Mouse (Mus musculus) embryonic facial prominence, embryonic 11.5 days (tissue): ENCODE measurements around the gene Zmynd15. TPM values are rescaled to one million over a fixed set of nuclear protein-coding genes. Genes with fewer than 3 reads are reported as not detected.
"Not testable (repeated sequence)": the region's sequence is repeated elsewhere in the genome, so short reads cannot be mapped to it uniquely, and the experiment has no call there.

Experiments
- ATAC-seq: fragments of 200-750 bp; cut with Nextera tagmentation; replicated peaks from 2 replicates; pipeline ENCODE4 v1.8.0; 2017; ENCODE audit warnings: low read depth; ENCODE audit not compliant: insufficient number of reproducible peaks, low FRiP score, low TSS enrichment
- DNase-seq: peaks from one replicate; pipeline ENCODE4 v3.0.0-alpha.2; 2015; ENCODE audit warnings: low spot score
- H3K27ac ChIP-seq: fragments of 300-500 bp; sonication (generic); replicated peaks from 2 replicates; pipeline ENCODE4 v1.5.1; 2014; ENCODE audit warnings: mild to moderate bottlenecking, low read depth, low read length, control low read depth
- H3K27me3 ChIP-seq: fragments of 300-500 bp; sonication (generic); 2 replicates; pipeline ENCODE4 v1.6.1; 2014; ENCODE audit warnings: mild to moderate bottlenecking, low read length, moderate library complexity, mixed read lengths; ENCODE audit not compliant: control insufficient read depth, insufficient read depth
- H3K36me3 ChIP-seq: fragments of 300-500 bp; sonication (generic); replicated peaks from 2 replicates; pipeline ENCODE4 v1.6.1; 2014; ENCODE audit warnings: low read depth, mild to moderate bottlenecking, low read length, moderate library complexity, mixed read lengths; ENCODE audit not compliant: control insufficient read depth, insufficient read depth
- H3K4me1 ChIP-seq: fragments of 300-500 bp; sonication (generic); 2 replicates; pipeline ENCODE4 v1.6.1; 2014; ENCODE audit warnings: low read length, mixed read lengths; ENCODE audit not compliant: control insufficient read depth, insufficient read depth
- H3K4me2 ChIP-seq: fragments of 300-500 bp; sonication (generic); 2 replicates; pipeline ENCODE4 v1.6.1; 2014; ENCODE audit warnings: low read depth, mild to moderate bottlenecking, control low read depth, low read length, moderate library complexity
- H3K4me3 ChIP-seq: fragments of 300-500 bp; sonication (generic); 2 replicates; pipeline ENCODE4 v1.5.1; 2014; ENCODE audit warnings: low read depth, low read length, control low read depth
- H3K9ac ChIP-seq: fragments of 300-500 bp; sonication (generic); replicated peaks from 2 replicates; pipeline ENCODE4 v1.6.1; 2014; ENCODE audit warnings: mild to moderate bottlenecking, control low read depth, low read length
- H3K9me3 ChIP-seq: fragments of 300-500 bp; sonication (generic); replicated peaks from 2 replicates; pipeline ENCODE4 v1.6.1; 2016; ENCODE audit warnings: mild to moderate bottlenecking, low read length, inconsistent platforms, mixed read lengths; ENCODE audit not compliant: control insufficient read depth
- WGBS: fragments of 180-500 bp; shearing (Covaris S2); extraction: QIAGEN DNeasy Blood & Tissue Kit; methylation state at CpG from one replicate; pipeline ENCODE4 v1.1.7; 2014; 5-methylcytosine and 5-hydroxymethylcytosine counted together
- polyA plus RNA-seq: library from polyadenylated mRNA; unstranded; fragments of >200 nt; fragmentation: Nextera tagmentation; extraction: Ambion mirVana; gene quantifications from 2 replicates; pipeline ENCODE4 v1.2.1, GENCODE M21; 2014

The Zmynd15 gene
- polyA plus RNA-seq = 0.18 and 0.26 TPM in 2 replicates

DNA sequence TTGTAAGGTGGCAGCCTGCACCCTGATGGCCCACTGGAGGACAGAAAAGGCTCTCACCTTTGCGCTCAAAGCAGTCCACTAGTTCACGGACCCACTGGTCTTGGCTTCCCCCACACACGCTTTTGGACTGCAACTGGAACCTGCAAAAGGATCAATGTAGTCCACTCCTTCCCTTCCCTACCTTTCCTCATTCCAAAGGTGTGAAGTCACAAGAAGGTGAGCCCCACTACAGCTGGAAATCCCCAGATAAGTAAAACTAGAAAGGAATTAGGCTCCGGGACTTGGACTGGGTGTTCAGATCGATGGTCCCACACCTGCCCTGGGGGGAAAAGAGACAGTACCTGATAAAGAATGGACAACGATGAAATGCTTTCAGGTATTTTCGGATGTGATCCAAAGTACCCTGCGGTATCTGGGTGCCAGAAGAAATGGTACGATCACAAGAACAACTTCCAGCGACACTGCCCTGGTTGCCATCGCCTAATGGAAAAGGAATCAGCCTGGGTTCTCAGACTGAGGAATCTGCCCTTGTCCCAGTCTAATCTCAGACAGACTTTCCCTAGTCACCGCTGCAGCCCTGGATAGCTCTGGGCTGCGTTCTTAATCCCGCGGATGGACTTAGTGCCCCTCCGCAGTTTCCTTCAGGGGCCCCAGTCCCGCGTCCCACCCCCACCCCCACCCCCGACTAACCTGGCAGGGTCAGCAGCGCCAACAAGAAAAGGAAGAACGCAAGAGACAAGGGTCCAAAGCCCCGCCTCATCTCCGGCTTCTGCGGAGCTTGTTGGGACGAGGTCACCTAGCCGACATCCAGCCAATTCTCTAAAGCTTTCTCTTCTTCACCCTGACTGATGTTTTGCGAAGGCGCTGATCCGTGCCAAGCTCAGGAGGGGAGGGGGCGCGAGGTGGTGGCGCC lies at the start of gene Zmynd15:
Zmynd15 (plus strand) TSS at position 746 of the 913 bp plus-strand sequence.
- ATAC-seq (no peak), DNase-seq (peak; percentile 17)
- 24% methylated on average over 27 of the region's 32 CpGs for WGBS
- peaks cover 18% of the 10 kb centered on the region for H3K27me3 ChIP-seq
- H3K4me1 ChIP-seq = no peaks in the 10 kb centered on the region
- peak within 1 kb of the TSS; percentile 84 for H3K4me2 ChIP-seq
- H3K9me3 ChIP-seq = no peaks in the 10 kb centered on the region
- peak within 1 kb of the TSS; percentile 63 for H3K9ac ChIP-seq
- no peak within 1 kb of the TSS for H3K27ac ChIP-seq
- H3K36me3 ChIP-seq = no peaks in the 10 kb centered on the region
- H3K4me3 ChIP-seq = peak within 1 kb of the TSS; percentile 48

DNA sequence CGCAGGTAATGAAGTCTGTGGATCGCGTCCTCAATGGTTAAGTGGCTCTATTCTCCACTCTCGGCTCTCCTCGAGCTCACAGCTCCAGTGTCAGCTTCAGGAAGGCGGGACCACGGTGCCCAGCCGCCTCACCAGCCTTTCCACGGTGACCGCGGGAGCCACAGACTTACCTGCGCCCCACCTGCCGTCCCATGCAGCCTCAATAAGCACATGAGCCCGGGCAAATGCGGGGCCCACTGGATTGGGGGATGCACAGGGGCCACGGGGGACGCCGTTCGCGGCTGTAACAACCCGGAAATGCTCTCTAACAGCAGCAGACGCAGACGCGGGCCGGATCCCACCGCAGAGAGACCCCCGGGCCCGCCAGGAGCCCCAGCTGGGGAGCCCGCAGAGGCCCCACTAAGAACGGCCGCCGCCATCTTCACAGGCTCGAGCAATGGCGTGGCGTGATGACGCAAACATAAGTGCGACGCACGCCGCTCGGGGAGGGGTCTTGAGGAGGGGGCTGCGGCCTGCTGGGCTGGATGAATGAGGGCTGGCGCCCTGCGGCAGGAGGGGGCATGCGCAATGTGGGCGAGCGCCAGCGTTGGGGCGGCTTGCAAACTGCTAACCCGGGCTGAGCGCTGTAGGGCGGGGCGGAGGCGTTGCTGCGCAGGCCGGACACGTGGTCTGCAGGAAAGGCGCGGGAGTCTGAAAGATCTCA lies 49.5 kb upstream of the Zmynd15 start, which contains the start of gene Pelp1:
Pelp1 (minus strand) TSS at position 438 of the 703 bp plus-strand sequence.
- 1% methylated on average over 58 of the region's 59 CpGs for WGBS
- Histone ChIP-seq H3K9me3 (no peaks in the 10 kb centered on the region), H3K4me2 (peak within 1 kb of the TSS; percentile 80), H3K27me3 (no peaks in the 10 kb centered on the region), H3K4me3 (peak within 1 kb of the TSS; percentile 99), H3K9ac (peak within 1 kb of the TSS; percentile 99), H3K27ac (peak within 1 kb of the TSS; percentile 52; the same call in 1 of the 2 replicates), H3K4me1 (peaks cover 2% of the 10 kb centered on the region), H3K36me3 (no peaks in the 10 kb centered on the region)
- ATAC-seq (peak; percentile 97), DNase-seq (peak; percentile 99)

DNA sequence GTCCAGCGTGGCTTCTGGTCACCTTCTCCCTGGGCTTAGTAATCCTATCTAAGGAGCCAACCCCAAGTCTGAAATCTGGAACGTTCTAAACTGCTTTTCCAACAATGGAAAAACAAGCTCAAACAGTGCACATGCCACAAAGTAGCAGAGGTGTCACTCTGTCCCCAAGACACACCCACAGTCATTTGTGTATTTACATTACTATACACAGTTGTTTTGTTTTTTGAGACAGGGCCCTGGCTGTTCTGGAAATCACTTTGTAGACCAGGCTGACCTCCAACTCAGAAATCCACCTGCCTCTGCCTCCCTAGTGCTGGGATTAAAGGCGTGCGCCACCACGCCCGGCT lies 49.0 kb upstream of the Zmynd15 start:
- DNase-seq (no peak), ATAC-seq (no peak; the same call in none of the 2 replicates)
- Histone ChIP-seq H3K4me3 (no peak overlapping the region), H3K27ac (no peak overlapping the region), H3K4me2 (peak overlapping the region; percentile 80), H3K36me3 (no peaks in the 10 kb centered on the region), H3K27me3 (no peaks in the 10 kb centered on the region), H3K4me1 (peaks cover 2% of the 10 kb centered on the region), H3K9ac (peak overlapping the region; percentile 99; the same call in 1 of the 2 replicates), H3K9me3 (no peaks in the 10 kb centered on the region)
- WGBS = 60% methylated on average over 6 of the region's 6 CpGs

DNA sequence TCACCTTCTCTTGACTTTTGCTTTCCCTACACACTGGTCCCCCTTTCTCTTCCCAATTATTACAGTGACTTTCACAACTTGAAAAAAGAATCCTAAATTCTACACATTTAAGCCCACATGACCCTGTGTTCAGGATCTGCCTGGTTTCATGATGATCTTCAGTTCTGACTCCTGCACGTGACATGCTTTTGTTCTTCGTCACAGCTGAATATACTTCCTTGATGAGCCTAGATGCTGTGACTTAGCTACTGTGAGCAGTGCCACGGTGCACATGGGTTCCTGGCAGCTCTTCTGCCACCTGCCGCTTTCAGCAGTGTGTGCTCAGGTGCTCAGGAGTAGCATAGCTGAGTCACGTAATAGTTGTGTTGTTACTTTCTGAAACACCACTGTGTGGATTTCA lies 46.6 kb upstream of the Zmynd15 start:
- 74% methylated on average over 5 of the region's 5 CpGs for WGBS
- Histone ChIP-seq H3K36me3 (no peaks in the 10 kb centered on the region), H3K9me3 (no peaks in the 10 kb centered on the region), H3K4me1 (peaks cover 2% of the 10 kb centered on the region), H3K4me2 (no peak overlapping the region), H3K27ac (no peak overlapping the region), H3K4me3 (no peak overlapping the region), H3K27me3 (no peaks in the 10 kb centered on the region), H3K9ac (no peak overlapping the region)
- no peak for ATAC-seq
- DNase-seq = no peak

DNA sequence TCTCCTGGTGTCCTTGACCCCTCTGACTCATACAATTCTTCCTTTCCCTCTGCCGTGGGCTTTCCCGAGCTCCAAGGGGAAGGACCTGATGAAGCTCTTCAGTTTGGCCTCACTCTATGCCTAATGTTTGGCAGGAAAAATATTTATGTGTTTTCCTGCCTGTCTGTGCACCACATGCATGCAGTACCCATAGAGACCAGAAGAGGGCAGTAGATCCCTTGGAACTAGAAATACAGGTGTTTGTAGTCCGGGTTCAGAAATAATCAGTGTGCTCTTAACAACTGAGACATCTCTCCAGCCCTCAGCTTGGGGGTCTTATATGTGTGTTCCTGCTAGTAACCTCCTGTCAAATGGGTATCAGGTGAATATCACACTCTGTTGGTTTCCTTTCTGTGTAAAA lies 45.3 kb upstream of the Zmynd15 start:
- no peaks in the 10 kb centered on the region for H3K9me3 ChIP-seq
- DNase-seq = peak; percentile 87
- ATAC-seq = no peak
- WGBS = 6% methylated on average over 3 of the region's 3 CpGs
- no peak overlapping the region for H3K27ac ChIP-seq
- no peak overlapping the region for H3K4me3 ChIP-seq
- H3K9ac ChIP-seq = no peak overlapping the region
- H3K4me2 ChIP-seq = no peak overlapping the region
- no peaks in the 10 kb centered on the region for H3K36me3 ChIP-seq
- H3K27me3 ChIP-seq = no peaks in the 10 kb centered on the region
- no peaks in the 10 kb centered on the region for H3K4me1 ChIP-seq

DNA sequence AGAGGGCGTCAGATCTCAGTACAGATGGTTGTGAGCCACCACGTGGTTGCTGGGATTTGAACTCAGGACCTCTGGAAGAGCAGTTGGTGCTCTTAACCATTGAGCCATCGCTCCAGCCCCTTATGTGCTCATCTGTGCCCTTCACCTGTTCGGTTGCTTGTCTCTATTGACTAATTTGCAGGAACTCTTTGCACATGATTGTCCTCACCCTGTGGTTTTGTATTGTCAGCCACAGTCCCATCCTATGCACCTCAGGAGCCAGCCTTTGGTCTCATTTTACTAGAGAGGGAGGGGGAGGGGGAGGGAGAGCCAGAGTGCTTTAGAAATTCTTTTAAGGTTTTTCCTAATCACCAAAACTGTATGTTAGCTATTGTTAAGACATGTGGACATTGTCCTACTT lies 41.0 kb upstream of the Zmynd15 start:
- H3K4me3 ChIP-seq = no peak overlapping the region
- no peak for DNase-seq
- H3K4me2 ChIP-seq = no peak overlapping the region
- H3K36me3 ChIP-seq = no peaks in the 10 kb centered on the region
- no peaks in the 10 kb centered on the region for H3K4me1 ChIP-seq
- H3K9ac ChIP-seq = no peak overlapping the region
- no peak overlapping the region for H3K27ac ChIP-seq
- H3K27me3 ChIP-seq = no peaks in the 10 kb centered on the region
- no peaks in the 10 kb centered on the region for H3K9me3 ChIP-seq
- 66% methylated on average over 4 of the region's 4 CpGs for WGBS
- no peak for ATAC-seq

DNA sequence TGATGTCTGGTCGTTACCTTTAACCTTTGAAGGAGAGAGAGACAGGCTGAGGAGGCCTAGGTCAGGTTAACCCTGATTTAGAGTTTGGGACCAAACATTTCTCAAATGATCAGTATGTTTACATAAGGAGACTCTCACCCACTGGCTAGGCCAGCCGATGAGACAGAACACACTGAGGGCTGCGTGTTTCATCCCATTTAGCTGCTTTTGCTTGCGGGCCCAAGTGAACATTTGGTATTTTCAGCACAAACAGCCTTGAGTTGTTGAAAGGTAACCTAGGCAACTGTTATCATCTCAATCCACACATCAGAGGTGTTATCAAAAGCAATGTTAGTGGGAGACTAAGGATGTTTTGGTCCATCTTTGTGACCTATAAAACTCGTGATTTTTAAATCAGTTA lies 39.7 kb upstream of the Zmynd15 start:
- WGBS = 75% methylated on average over 5 of the region's 5 CpGs
- no peaks in the 10 kb centered on the region for H3K36me3 ChIP-seq
- H3K4me2 ChIP-seq = no peak overlapping the region
- no peaks in the 10 kb centered on the region for H3K4me1 ChIP-seq
- no peak for DNase-seq
- H3K9ac ChIP-seq = no peak overlapping the region
- H3K9me3 ChIP-seq = no peaks in the 10 kb centered on the region
- no peaks in the 10 kb centered on the region for H3K27me3 ChIP-seq
- ATAC-seq = no peak
- H3K27ac ChIP-seq = no peak overlapping the region
- H3K4me3 ChIP-seq = no peak overlapping the region

DNA sequence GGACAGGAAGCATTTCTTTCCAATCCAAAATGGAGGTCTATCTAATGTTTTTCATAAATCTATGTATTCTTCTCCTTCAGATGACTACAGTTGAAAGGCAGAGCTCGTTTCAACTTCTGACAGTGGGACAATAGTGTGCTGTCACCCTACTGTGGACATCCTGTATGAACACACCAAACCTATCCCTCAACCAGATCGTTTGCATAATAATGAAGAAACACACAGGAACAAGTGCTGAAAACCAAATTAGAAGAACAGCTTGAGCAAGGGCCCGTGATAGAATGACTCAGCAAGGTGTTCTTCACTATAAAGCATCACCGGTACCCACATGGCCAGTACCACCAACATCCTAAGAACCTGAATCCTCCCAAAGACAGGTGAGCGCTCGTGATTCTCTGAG lies 32.6 kb upstream of the Zmynd15 start:
- not testable (repeated sequence) for H3K4me2 ChIP-seq, H3K27ac ChIP-seq, H3K36me3 ChIP-seq, H3K27me3 ChIP-seq, ATAC-seq, DNase-seq, H3K4me3 ChIP-seq, H3K4me1 ChIP-seq, H3K9ac ChIP-seq, H3K9me3 ChIP-seq
- WGBS = 77% methylated on average over 6 of the region's 6 CpGs
